ENCODE assay signal across 10 mouse cellular contexts in the genomic region with DNA sequence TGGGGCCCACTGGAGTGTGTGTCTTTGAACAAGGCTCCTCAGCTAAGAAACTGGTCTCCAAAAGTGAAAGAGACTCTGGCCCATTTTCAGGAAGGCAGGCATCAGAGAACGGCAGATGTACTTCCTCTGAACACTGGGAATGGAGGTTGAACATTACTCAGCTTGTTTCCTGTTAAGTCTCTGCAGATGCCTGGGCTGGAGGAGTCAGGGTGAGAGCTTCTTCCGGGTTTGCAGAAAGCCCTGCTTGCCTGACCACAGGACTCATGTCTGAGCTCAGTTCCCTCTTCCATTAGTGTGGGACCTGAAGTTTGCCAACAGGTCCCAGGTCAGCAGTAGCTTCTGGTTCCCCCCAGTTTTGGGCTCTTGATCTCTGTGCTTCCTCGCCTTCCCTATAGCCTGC. TPM values are rescaled to one million over a fixed set of nuclear protein-coding genes. Genes with fewer than 3 reads are reported as not detected.
A peak's percentile ranks its signal among the peaks of the same experiment; 100 is the strongest.
DNase-seq lines count a peak whose midpoint lies in the region; ATAC-seq and TF ChIP-seq lines count a peak whose summit lies in the region.
"Had no signal": no experiment of that assay in that cellular context is flagged by ENCODE, and none has a peak within 500 bp of the region (broad histone marks: within the 10 kb centered on the region; RNA-seq: fewer than 3 reads in every experiment).

TSS of gene Nlrp1a (minus strand) at position 44 of the 400 bp plus-strand sequence.

- peak; percentile 32 for DNase-seq in kidney, postnatal 14 days
- peak; percentile 25 for DNase-seq in skeletal muscle tissue, adult 2 months (ENCODE audit: low read depth, low spot score)
- DNase-seq in ovary, postnatal 36 days (ENCODE audit: low spot score), result no peak
- DNase-seq in cerebellum, postnatal 14 days, result no peak
- DNase-seq: gastrocnemius, postnatal 10 days had no signal

- H3K4me3 ChIP-seq in kidney, embryonic 15.5 days (replicated peaks), result no peak within 1 kb of the TSS
- peak within 1 kb of the TSS; percentile 54 for H3K4me3 ChIP-seq in bone marrow macrophage, adult 2 months (ENCODE audit: insufficient read depth, low read length)
- no peak within 1 kb of the TSS for H3K4me3 ChIP-seq in liver, embryonic 15.5 days (replicated peaks)
- H3K4me3 ChIP-seq: embryonic facial prominence, embryonic 15.5 days; intestine, embryonic 15.5 days had no signal

- 72% methylated on average over 3 of the region's 3 CpGs for WGBS in kidney, embryonic 15.5 days
- WGBS in liver, embryonic 15.5 days (ENCODE audit: insufficient replicate concordance), result 15% methylated on average over 3 of the region's 3 CpGs

- no peaks in the 10 kb centered on the region for H3K9me3 ChIP-seq in kidney, embryonic 15.5 days (replicated peaks)
- H3K9me3 ChIP-seq in liver, embryonic 15.5 days (replicated peaks), result no peaks in the 10 kb centered on the region
- H3K9me3 ChIP-seq: embryonic facial prominence, embryonic 15.5 days; intestine, embryonic 15.5 days had no signal

- no peak within 1 kb of the TSS for H3K9ac ChIP-seq in kidney, embryonic 15.5 days
- no peak within 1 kb of the TSS for H3K9ac ChIP-seq in liver, embryonic 15.5 days
- H3K9ac ChIP-seq: embryonic facial prominence, embryonic 15.5 days; intestine, embryonic 15.5 days had no signal

- TF ChIP-seq POLR2A in bone marrow macrophage, adult 2 months (IDR thresholded peaks at IDR 0.05; ENCODE audit: borderline replicate concordance, low read depth, low read length), result 0 out of 2 replicates have a peak, but pooled peaks have one; percentile 28

- H3K4me2 ChIP-seq in kidney, embryonic 15.5 days, result no peak within 1 kb of the TSS
- H3K4me2 ChIP-seq in liver, embryonic 15.5 days, result 0 out of 2 replicates have a peak within 1 kb of the TSS, but pooled peaks have one; percentile 9
- H3K4me2 ChIP-seq: embryonic facial prominence, embryonic 15.5 days; intestine, embryonic 15.5 days had no signal

- ATAC-seq in kidney, embryonic 15.5 days (replicated peaks; ENCODE audit: low FRiP score), result no peak
- ATAC-seq in liver, embryonic 15.5 days (ENCODE audit: insufficient read depth), result peak; percentile 31; the same call in 1 of the 2 replicates
- ATAC-seq: intestine, embryonic 15.5 days had no signal

- H3K36me3 ChIP-seq in kidney, embryonic 15.5 days, result no peaks in the 10 kb centered on the region
- no peaks in the 10 kb centered on the region for H3K36me3 ChIP-seq in liver, embryonic 15.5 days (replicated peaks)
- H3K36me3 ChIP-seq: embryonic facial prominence, embryonic 15.5 days; intestine, embryonic 15.5 days had no signal

- no peaks in the 10 kb centered on the region for H3K4me1 ChIP-seq in kidney, embryonic 15.5 days
- peaks cover 8% of the 10 kb centered on the region for H3K4me1 ChIP-seq in bone marrow macrophage, adult 2 months (ENCODE audit: control insufficient read depth, insufficient read depth, low read length)
- no peaks in the 10 kb centered on the region for H3K4me1 ChIP-seq in liver, embryonic 15.5 days (replicated peaks)
- H3K4me1 ChIP-seq: embryonic facial prominence, embryonic 15.5 days; intestine, embryonic 15.5 days had no signal

- 0 out of 2 replicates have a peak, but pooled peaks have one; percentile 14 for TF ChIP-seq CTCF in bone marrow macrophage, adult 2 months (IDR thresholded peaks at IDR 0.05; ENCODE audit: low read depth, low read length)

- H3K27ac ChIP-seq in kidney, embryonic 15.5 days, result no peak within 1 kb of the TSS
- H3K27ac ChIP-seq in bone marrow macrophage, adult 2 months (ENCODE audit: insufficient read depth, low read depth, low read length), result peak within 1 kb of the TSS; percentile 89
- H3K27ac ChIP-seq in liver, embryonic 15.5 days (replicated peaks), result no peak within 1 kb of the TSS
- H3K27ac ChIP-seq: embryonic facial prominence, embryonic 15.5 days; intestine, embryonic 15.5 days had no signal

- no peaks in the 10 kb centered on the region for H3K27me3 ChIP-seq in kidney, embryonic 15.5 days
- H3K27me3 ChIP-seq in liver, embryonic 15.5 days, result no peaks in the 10 kb centered on the region
- H3K27me3 ChIP-seq: embryonic facial prominence, embryonic 15.5 days; intestine, embryonic 15.5 days had no signal

RNA-seq across cellular contexts. Expression of gene Nlrp1a, which starts in this region (rescaled TPM):
- 0.09 and 0.21 TPM in 2 replicates for polyA plus RNA-seq in kidney, embryonic 15.5 days (2015; fragmentation: Nextera tagmentation; extraction: Ambion mirVana)
- 4.1 and 5.5 TPM in 2 replicates for polyA plus RNA-seq in bone marrow macrophage, adult 2 months (2012; ENCODE audit: insufficient read depth, insufficient read length, missing spikeins)
- polyA plus RNA-seq in liver, embryonic 15.5 days (2015; fragmentation: Nextera tagmentation; extraction: Ambion mirVana), result 0.21 and 0.28 TPM in 2 replicates

Comparison
In these comparisons a context has a peak if more than half of its experiments do, and no peak if none do; other contexts are left out.
1. Peak in ATAC-seq and H3K4me2 ChIP-seq in liver, embryonic 15.5 days; RNA of the gene not detected or under 1 TPM.
2. DNase-seq: peak in kidney, postnatal 14 days (single experiment) and skeletal muscle tissue, adult 2 months (single experiment); none in ovary, postnatal 36 days (single experiment) and cerebellum, postnatal 14 days (0 of 2).